Mouse (Mus musculus): ENCODE results near the gene Araf.

DNA sequence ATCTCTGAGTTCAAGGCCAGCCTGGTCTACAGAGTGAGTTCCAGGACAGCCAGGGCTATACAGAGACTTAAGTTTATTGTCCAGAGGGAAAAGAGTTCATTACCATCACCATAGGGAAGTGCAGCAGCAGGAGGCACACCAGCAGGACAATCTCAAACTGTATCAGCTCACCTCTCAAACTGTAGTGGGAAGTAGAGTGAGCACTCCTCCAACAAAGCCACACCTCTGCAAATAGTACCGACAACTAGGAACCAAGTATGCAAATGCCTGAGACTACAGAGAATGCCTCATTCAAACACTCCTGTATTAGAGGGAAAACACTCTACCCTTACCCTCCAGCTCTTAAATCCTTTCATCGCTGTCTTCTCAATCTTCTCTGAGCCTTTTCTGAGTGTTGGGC lies 25.9 kb upstream of the Araf start:
- TF ChIP-seq CTCF (IDR thresholded peaks at IDR 0.05; ENCODE audit: low read depth, low read length): no peak
- no peak for TF ChIP-seq GATA1 (IDR thresholded peaks at IDR 0.05; ENCODE audit: borderline replicate concordance, low read length)
- no peak for TF ChIP-seq TAL1 (conservative IDR thresholded peaks at IDR 0.05; ENCODE audit: low read depth, low read length)

Measured in G1E (cell line).